Mouse (Mus musculus) limb, embryonic 11.5 days (tissue): ENCODE measurements around the gene Enc1. TPM values are rescaled to one million over a fixed set of nuclear protein-coding genes. Genes with fewer than 3 reads are reported as not detected.
A peak's percentile ranks its signal among the peaks of the same experiment; 100 is the strongest.

Experiments
- ATAC-seq: fragments of 200-750 bp; cut with Nextera tagmentation; 2 replicates; pipeline ENCODE4 v1.8.0; 2017; ENCODE audit warnings: low read depth; ENCODE audit not compliant: insufficient number of reproducible peaks, low FRiP score, low TSS enrichment
- DNase-seq: peaks from one replicate; pipeline ENCODE4 v3.0.0-alpha.2; 2015; ENCODE audit warnings: low spot score
- H3K27ac ChIP-seq: fragments of 300-500 bp; sonication (generic); replicated peaks from 2 replicates; pipeline ENCODE4 v1.5.1; 2014; ENCODE audit warnings: low read depth, mild to moderate bottlenecking, low read length
- H3K27me3 ChIP-seq: fragments of 300-500 bp; sonication (generic); 2 replicates; pipeline ENCODE4 v1.6.1; 2014; ENCODE audit warnings: mild to moderate bottlenecking, low read length, mixed read lengths; ENCODE audit not compliant: control insufficient read depth, insufficient read depth
- H3K36me3 ChIP-seq: fragments of 300-500 bp; sonication (generic); 2 replicates; pipeline ENCODE4 v1.6.1; 2014; ENCODE audit warnings: mild to moderate bottlenecking, low read length, moderate library complexity, mixed read lengths; ENCODE audit not compliant: control insufficient read depth, insufficient read depth
- H3K4me1 ChIP-seq: fragments of 300-500 bp; sonication (generic); 2 replicates; pipeline ENCODE4 v1.6.1; 2014; ENCODE audit warnings: low read length, mixed read lengths; ENCODE audit not compliant: control insufficient read depth, insufficient read depth
- H3K4me2 ChIP-seq: fragments of 300-500 bp; sonication (generic); 2 replicates; pipeline ENCODE4 v1.6.1; 2014; ENCODE audit warnings: low read depth, mild to moderate bottlenecking, moderate library complexity; ENCODE audit not compliant: severe bottlenecking
- H3K4me3 ChIP-seq: fragments of 300-500 bp; sonication (generic); 2 replicates; pipeline ENCODE4 v1.5.1; 2014; ENCODE audit warnings: low read depth, low read length
- H3K9ac ChIP-seq: fragments of 300-500 bp; sonication (generic); 2 replicates; pipeline ENCODE4 v1.6.1; 2014; ENCODE audit warnings: mild to moderate bottlenecking, low read length
- H3K9me3 ChIP-seq: fragments of 300-500 bp; sonication (generic); 2 replicates; pipeline ENCODE4 v1.6.1; 2016; ENCODE audit warnings: low read length; ENCODE audit not compliant: control insufficient read depth
- WGBS: fragments of 180-500 bp; shearing (Covaris S2); extraction: QIAGEN DNeasy Blood & Tissue Kit; methylation state at CpG from one replicate; pipeline ENCODE4 v1.1.7; 2014; 5-methylcytosine and 5-hydroxymethylcytosine counted together
- polyA plus RNA-seq: library from polyadenylated mRNA; unstranded; fragments of >200 nt; fragmentation: Nextera tagmentation; extraction: Ambion mirVana; gene quantifications from 2 replicates; pipeline ENCODE4 v1.2.1, GENCODE M21; 2014

The Enc1 gene
- polyA plus RNA-seq: 6.7 and 7.3 TPM in 2 replicates

DNA sequence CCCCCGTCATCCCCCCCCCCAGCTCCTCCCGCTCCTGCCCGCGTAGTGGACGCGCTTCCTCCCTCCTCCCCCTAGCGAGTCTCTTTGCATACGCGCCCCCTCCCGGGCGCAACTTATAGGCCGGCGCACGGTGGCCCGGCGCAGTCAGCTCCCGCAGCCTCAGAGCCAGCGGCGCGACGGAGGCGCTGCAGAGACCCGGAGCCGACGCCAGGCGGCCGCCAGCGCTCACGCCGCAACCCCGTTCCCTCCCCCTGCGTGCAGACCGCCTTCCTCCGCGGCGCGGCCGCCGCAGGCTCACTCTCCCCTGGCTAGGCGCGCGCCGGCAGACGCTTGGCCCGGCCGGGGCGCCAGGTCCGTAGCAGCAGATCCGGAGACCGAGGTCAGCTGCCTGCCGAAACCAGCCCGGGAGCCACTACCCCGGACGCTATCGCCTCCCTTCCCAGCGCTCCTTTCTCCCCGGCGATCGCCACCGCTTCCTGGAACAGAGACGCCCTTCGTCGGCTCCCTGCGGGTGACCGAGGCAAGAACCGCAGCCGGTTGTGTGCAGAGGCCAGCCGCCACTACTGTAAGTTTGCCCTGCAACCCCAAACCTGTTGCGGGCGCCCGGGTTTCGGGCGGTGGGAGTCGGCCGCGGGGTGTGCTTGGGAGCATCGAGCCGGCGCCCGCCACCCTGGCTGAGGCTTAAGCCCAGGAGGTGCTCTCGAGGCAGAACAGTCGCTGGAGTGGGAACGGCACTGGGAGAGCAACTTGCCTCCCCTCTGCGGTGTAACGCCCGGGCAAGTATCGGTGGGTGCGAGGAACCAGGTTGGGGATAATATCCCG lies at the start of gene Enc1:
TSS of gene Enc1 (plus strand) at position 141 of the 822 bp plus-strand sequence.
- H3K9me3 ChIP-seq: no peaks in the 10 kb centered on the region
- WGBS: under 1% methylated on average over 82 of the region's 89 CpGs
- ATAC-seq (peak; percentile 85), DNase-seq (peak; percentile 93)
- H3K36me3 ChIP-seq: peaks cover 11% of the 10 kb centered on the region
- peak within 1 kb of the TSS; percentile 93 for H3K4me2 ChIP-seq
- peak within 1 kb of the TSS; percentile 91 for H3K9ac ChIP-seq
- peak within 1 kb of the TSS; percentile 66 for H3K4me3 ChIP-seq
- peak within 1 kb of the TSS; percentile 93 for H3K27ac ChIP-seq
- peaks cover 32% of the 10 kb centered on the region for H3K4me1 ChIP-seq
- H3K27me3 ChIP-seq: no peaks in the 10 kb centered on the region

- Histone ChIP-seq H3K4me3 (no peak overlapping the region), H3K27ac (no peak overlapping the region), H3K9ac (no peak overlapping the region), H3K36me3 (no peaks in the 10 kb centered on the region), H3K4me2 (no peak overlapping the region), H3K27me3 (no peaks in the 10 kb centered on the region), H3K4me1 (no peaks in the 10 kb centered on the region), H3K9me3 (no peaks in the 10 kb centered on the region)
- 88% methylated on average over 11 of the region's 11 CpGs for WGBS
- ATAC-seq: no peak
- DNase-seq: no peak
Measured at GRCm38 (mm10) chr13:97192649-97193048, 48.3 kb upstream of the Enc1 start.

- 75% methylated on average over 7 of the region's 7 CpGs for WGBS
- no peak overlapping the region for H3K4me3 ChIP-seq
- no peaks in the 10 kb centered on the region for H3K36me3 ChIP-seq
- ATAC-seq: no peak
- no peaks in the 10 kb centered on the region for H3K27me3 ChIP-seq
- H3K4me2 ChIP-seq: no peak overlapping the region
- no peak overlapping the region for H3K27ac ChIP-seq
- no peaks in the 10 kb centered on the region for H3K4me1 ChIP-seq
- DNase-seq: no peak
- no peak overlapping the region for H3K9ac ChIP-seq
- no peaks in the 10 kb centered on the region for H3K9me3 ChIP-seq
Measured at GRCm38 (mm10) chr13:97193420-97193819, 47.5 kb upstream of the Enc1 start.

GRCm38 (mm10) chr13:97196186-97196924 lies 44.5 kb upstream of the Enc1 start:
- WGBS: 68% methylated on average over 12 of the region's 12 CpGs
- Histone ChIP-seq H3K9me3 (no peaks in the 10 kb centered on the region), H3K36me3 (no peaks in the 10 kb centered on the region), H3K4me3 (no peak overlapping the region), H3K27me3 (no peaks in the 10 kb centered on the region), H3K27ac (no peak overlapping the region), H3K4me1 (no peaks in the 10 kb centered on the region), H3K9ac (no peak overlapping the region), H3K4me2 (no peak overlapping the region)
- DNase-seq (no peak), ATAC-seq (no peak)

DNA sequence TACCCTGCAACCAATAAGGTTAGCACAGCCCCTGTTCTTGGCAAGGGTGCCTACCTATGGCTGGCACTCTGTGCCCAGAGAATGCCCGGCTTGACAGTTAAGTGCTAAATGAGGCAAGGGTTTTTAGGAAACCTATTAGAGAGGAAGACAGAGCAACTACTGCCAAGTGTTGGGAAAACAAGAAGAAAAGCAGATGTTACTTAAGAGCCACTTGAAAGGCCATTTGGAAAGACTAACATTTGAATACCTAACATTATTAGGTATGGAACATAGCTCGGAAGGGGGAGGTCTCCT lies 44.0 kb upstream of the Enc1 start:
- DNase-seq: no peak
- H3K36me3 ChIP-seq: no peaks in the 10 kb centered on the region
- no peak overlapping the region for H3K27ac ChIP-seq
- no peak for ATAC-seq
- H3K27me3 ChIP-seq: no peaks in the 10 kb centered on the region
- no peaks in the 10 kb centered on the region for H3K9me3 ChIP-seq
- no peaks in the 10 kb centered on the region for H3K4me1 ChIP-seq
- no peak overlapping the region for H3K9ac ChIP-seq
- H3K4me2 ChIP-seq: peak overlapping the region; percentile 82; the same call in 1 of the 2 replicates
- WGBS: 84% methylated on average over 2 of the region's 2 CpGs
- H3K4me3 ChIP-seq: no peak overlapping the region

DNA sequence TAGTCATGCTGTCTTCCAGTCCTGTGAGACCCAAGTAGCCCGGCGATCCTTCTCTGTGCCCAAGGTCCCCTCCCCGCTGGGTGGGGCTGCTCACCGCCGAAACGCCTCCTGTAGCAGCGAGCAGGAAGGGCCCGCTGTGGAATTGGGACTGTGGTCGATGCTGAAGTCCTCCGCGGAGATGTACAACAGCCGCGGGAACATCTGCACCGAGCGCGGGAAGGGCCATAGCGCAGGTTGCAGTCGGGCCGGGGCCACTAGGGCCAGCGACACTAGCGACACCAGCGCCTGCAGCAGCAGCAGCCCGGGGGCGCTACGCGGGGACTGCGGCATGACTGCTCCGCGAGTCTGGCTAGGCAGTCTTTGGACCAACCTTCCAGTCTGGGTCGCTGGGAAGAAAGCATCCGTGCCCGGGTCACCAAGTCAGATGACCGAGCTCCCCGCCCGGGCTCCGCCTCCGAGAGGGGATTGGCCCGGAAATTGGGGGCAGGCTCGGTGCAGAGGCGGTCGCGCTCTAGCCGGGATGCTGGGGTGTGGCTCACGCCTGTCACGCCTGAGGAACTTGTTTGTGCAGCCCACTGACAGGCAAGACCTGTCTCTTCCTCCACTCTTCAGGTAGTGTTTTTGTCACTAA lies 42.9 kb upstream of the Enc1 start, which contains the start of gene Hexb:
TSS of gene Hexb (minus strand) at position 426 of the 631 bp plus-strand sequence.
- Histone ChIP-seq H3K27me3 (no peaks in the 10 kb centered on the region), H3K4me2 (peak within 1 kb of the TSS; percentile 82), H3K27ac (peak within 1 kb of the TSS; percentile 52; the same call in 1 of the 2 replicates), H3K9ac (peak within 1 kb of the TSS; percentile 72), H3K9me3 (no peaks in the 10 kb centered on the region), H3K36me3 (no peaks in the 10 kb centered on the region), H3K4me3 (peak within 1 kb of the TSS; percentile 71), H3K4me1 (no peaks in the 10 kb centered on the region)
- ATAC-seq (peak; percentile 86), DNase-seq (peak; percentile 90)
- WGBS: under 1% methylated on average over 45 of the region's 45 CpGs

GRCm38 (mm10) chr13:97199123-97199522 lies 41.8 kb upstream of the Enc1 start:
- WGBS: 89% methylated on average over 2 of the region's 2 CpGs
- DNase-seq: no peak

DNA sequence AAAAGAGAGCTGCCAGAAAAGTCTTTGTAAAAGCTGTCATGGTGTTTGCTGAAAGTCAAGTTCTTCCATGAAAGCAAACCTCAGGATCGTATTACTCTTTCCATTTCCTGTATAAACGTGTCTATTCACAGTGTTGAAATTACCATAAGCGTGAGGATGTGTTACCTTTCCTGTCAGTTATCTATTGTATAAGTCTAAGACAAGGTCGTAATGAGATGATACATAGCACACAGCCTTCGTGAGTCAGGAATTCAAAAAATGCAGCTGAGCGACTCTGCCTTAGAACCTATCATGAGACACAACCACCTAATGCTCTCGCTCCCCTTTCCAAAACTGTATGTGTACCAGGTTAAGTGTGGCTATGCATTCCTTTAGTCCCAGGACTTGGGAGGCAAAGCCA lies 39.8 kb upstream of the Enc1 start:
- no peak overlapping the region for H3K9ac ChIP-seq
- H3K27ac ChIP-seq: no peak overlapping the region
- no peaks in the 10 kb centered on the region for H3K36me3 ChIP-seq
- no peak overlapping the region for H3K4me2 ChIP-seq
- H3K4me3 ChIP-seq: no peak overlapping the region
- DNase-seq (no peak), ATAC-seq (no peak)
- H3K9me3 ChIP-seq: no peaks in the 10 kb centered on the region
- 73% methylated on average over 7 of the region's 7 CpGs for WGBS
- no peaks in the 10 kb centered on the region for H3K27me3 ChIP-seq
- H3K4me1 ChIP-seq: no peaks in the 10 kb centered on the region

More at GRCm38 (mm10) chr13:97199123-97199522, 41.8 kb upstream of the Enc1 start:
- no peak overlapping the region for H3K27ac ChIP-seq
- H3K27me3 ChIP-seq: no peaks in the 10 kb centered on the region
- no peaks in the 10 kb centered on the region for H3K9me3 ChIP-seq
- no peak overlapping the region for H3K4me2 ChIP-seq
- ATAC-seq: no peak
- H3K36me3 ChIP-seq: no peaks in the 10 kb centered on the region
- no peak overlapping the region for H3K9ac ChIP-seq
- H3K4me3 ChIP-seq: no peak overlapping the region
- H3K4me1 ChIP-seq: no peaks in the 10 kb centered on the region
